Mouse (Mus musculus): Measurements from ENCODE around the gene Gm20388. TPM values are rescaled to one million over a fixed set of nuclear protein-coding genes. Genes with fewer than 3 reads are reported as not detected.

Gene Gm20388
- polyA plus RNA-seq, 1 experiment = 28.1 TPM

- no peaks in the 10 kb centered on the region for H3K4me1 ChIP-seq (ENCODE audit: control insufficient read depth, insufficient read depth, low read length)
- no peaks in the 10 kb centered on the region for H3K27me3 ChIP-seq (ENCODE audit: control insufficient read depth, insufficient read depth, low read length, poor library complexity, severe bottlenecking)
- H3K36me3 ChIP-seq (ENCODE audit: control insufficient read depth, insufficient read depth, low read length, poor library complexity, severe bottlenecking) = no peaks in the 10 kb centered on the region
- no peak overlapping the region for H3K27ac ChIP-seq (ENCODE audit: insufficient read depth, low read length)
- no peak overlapping the region for H3K9ac ChIP-seq (ENCODE audit: low read depth, poor library complexity, severe bottlenecking)
- H3K4me3 ChIP-seq (ENCODE audit: low read depth, low read length) = no peak overlapping the region
- no peak for TF ChIP-seq EP300 (IDR thresholded peaks at IDR 0.05; ENCODE audit: insufficient read depth, low read depth, low read length)
- TF ChIP-seq CTCF (IDR thresholded peaks at IDR 0.05; ENCODE audit: low read depth, low read length) = no peak
- TF ChIP-seq POLR2A (IDR thresholded peaks at IDR 0.05; ENCODE audit: insufficient read depth, low read length) = no peak
- H3K9me3 ChIP-seq (replicated peaks; ENCODE audit: control insufficient read depth, insufficient read depth, low read length, poor library complexity, severe bottlenecking) = no peaks in the 10 kb centered on the region
Measured at GRCm38 (mm10) chr8:122689315-122689714, 2778.7 kb downstream of the Gm20388 start.

GRCm38 (mm10) chr8:122691018-122691417 is 2780.4 kb downstream of the Gm20388 start:
- Histone ChIP-seq H3K4me3 (ENCODE audit: low read depth, low read length) (no peak overlapping the region), H3K9me3 (replicated peaks; ENCODE audit: control insufficient read depth, insufficient read depth, low read length, poor library complexity, severe bottlenecking) (no peaks in the 10 kb centered on the region), H3K36me3 (ENCODE audit: control insufficient read depth, insufficient read depth, low read length, poor library complexity, severe bottlenecking) (no peaks in the 10 kb centered on the region), H3K4me1 (ENCODE audit: control insufficient read depth, insufficient read depth, low read length) (no peaks in the 10 kb centered on the region), H3K27me3 (ENCODE audit: control insufficient read depth, insufficient read depth, low read length, poor library complexity, severe bottlenecking) (no peaks in the 10 kb centered on the region), H3K9ac (ENCODE audit: low read depth, poor library complexity, severe bottlenecking) (no peak overlapping the region), H3K27ac (ENCODE audit: insufficient read depth, low read length) (no peak overlapping the region)
- no peak for TF ChIP-seq POLR2A (IDR thresholded peaks at IDR 0.05; ENCODE audit: insufficient read depth, low read length)
- TF ChIP-seq CTCF (IDR thresholded peaks at IDR 0.05; ENCODE audit: low read depth, low read length) = no peak
- TF ChIP-seq EP300 (IDR thresholded peaks at IDR 0.05; ENCODE audit: insufficient read depth, low read depth, low read length) = no peak

GRCm38 (mm10) chr8:122692152-122692551 is 2781.5 kb downstream of the Gm20388 start:
- no peak overlapping the region for H3K27ac ChIP-seq (ENCODE audit: insufficient read depth, low read length)
- H3K4me1 ChIP-seq (ENCODE audit: control insufficient read depth, insufficient read depth, low read length) = no peaks in the 10 kb centered on the region
- H3K9ac ChIP-seq (ENCODE audit: low read depth, poor library complexity, severe bottlenecking) = no peak overlapping the region
- H3K36me3 ChIP-seq (ENCODE audit: control insufficient read depth, insufficient read depth, low read length, poor library complexity, severe bottlenecking) = no peaks in the 10 kb centered on the region
- TF ChIP-seq CTCF (IDR thresholded peaks at IDR 0.05; ENCODE audit: low read depth, low read length) (no peak), POLR2A (IDR thresholded peaks at IDR 0.05; ENCODE audit: insufficient read depth, low read length) (no peak), EP300 (IDR thresholded peaks at IDR 0.05; ENCODE audit: insufficient read depth, low read depth, low read length) (no peak)
- H3K9me3 ChIP-seq (replicated peaks; ENCODE audit: control insufficient read depth, insufficient read depth, low read length, poor library complexity, severe bottlenecking) = no peaks in the 10 kb centered on the region
- no peak overlapping the region for H3K4me3 ChIP-seq (ENCODE audit: low read depth, low read length)
- no peaks in the 10 kb centered on the region for H3K27me3 ChIP-seq (ENCODE audit: control insufficient read depth, insufficient read depth, low read length, poor library complexity, severe bottlenecking)

GRCm38 (mm10) chr8:122695438-122696042 is 2784.9 kb downstream of the Gm20388 start:
- H3K9ac ChIP-seq (ENCODE audit: low read depth, poor library complexity, severe bottlenecking) = no peak overlapping the region

GRCm38 (mm10) chr8:122697181-122697581 is 2786.5 kb downstream of the Gm20388 start:
- Histone ChIP-seq H3K9me3 (replicated peaks; ENCODE audit: control insufficient read depth, insufficient read depth, low read length, poor library complexity, severe bottlenecking) (no peaks in the 10 kb centered on the region), H3K27me3 (ENCODE audit: control insufficient read depth, insufficient read depth, low read length, poor library complexity, severe bottlenecking) (no peaks in the 10 kb centered on the region), H3K27ac (ENCODE audit: insufficient read depth, low read length) (no peak overlapping the region), H3K36me3 (ENCODE audit: control insufficient read depth, insufficient read depth, low read length, poor library complexity, severe bottlenecking) (no peaks in the 10 kb centered on the region), H3K9ac (ENCODE audit: low read depth, poor library complexity, severe bottlenecking) (no peak overlapping the region), H3K4me3 (ENCODE audit: low read depth, low read length) (no peak overlapping the region), H3K4me1 (ENCODE audit: control insufficient read depth, insufficient read depth, low read length) (no peaks in the 10 kb centered on the region)
- TF ChIP-seq CTCF (IDR thresholded peaks at IDR 0.05; ENCODE audit: low read depth, low read length) = no peak
- TF ChIP-seq EP300 (IDR thresholded peaks at IDR 0.05; ENCODE audit: insufficient read depth, low read depth, low read length) = no peak
- no peak for TF ChIP-seq POLR2A (IDR thresholded peaks at IDR 0.05; ENCODE audit: insufficient read depth, low read length)

More at GRCm38 (mm10) chr8:122695438-122696042, 2784.9 kb downstream of the Gm20388 start:
- no peak overlapping the region for H3K27ac ChIP-seq (ENCODE audit: insufficient read depth, low read length)
- H3K4me3 ChIP-seq (ENCODE audit: low read depth, low read length) = no peak overlapping the region
- no peaks in the 10 kb centered on the region for H3K36me3 ChIP-seq (ENCODE audit: control insufficient read depth, insufficient read depth, low read length, poor library complexity, severe bottlenecking)
- H3K9me3 ChIP-seq (replicated peaks; ENCODE audit: control insufficient read depth, insufficient read depth, low read length, poor library complexity, severe bottlenecking) = no peaks in the 10 kb centered on the region
- no peaks in the 10 kb centered on the region for H3K4me1 ChIP-seq (ENCODE audit: control insufficient read depth, insufficient read depth, low read length)
- H3K27me3 ChIP-seq (ENCODE audit: control insufficient read depth, insufficient read depth, low read length, poor library complexity, severe bottlenecking) = no peaks in the 10 kb centered on the region
- TF ChIP-seq EP300 (IDR thresholded peaks at IDR 0.05; ENCODE audit: insufficient read depth, low read depth, low read length) (no peak), POLR2A (IDR thresholded peaks at IDR 0.05; ENCODE audit: insufficient read depth, low read length) (no peak), CTCF (IDR thresholded peaks at IDR 0.05; ENCODE audit: low read depth, low read length) (no peak)

GRCm38 (mm10) chr8:122697586-122697985 is 2786.9 kb downstream of the Gm20388 start:
- Histone ChIP-seq H3K4me3 (ENCODE audit: low read depth, low read length) (no peak overlapping the region), H3K4me1 (ENCODE audit: control insufficient read depth, insufficient read depth, low read length) (no peaks in the 10 kb centered on the region), H3K27ac (ENCODE audit: insufficient read depth, low read length) (no peak overlapping the region), H3K9ac (ENCODE audit: low read depth, poor library complexity, severe bottlenecking) (no peak overlapping the region), H3K27me3 (ENCODE audit: control insufficient read depth, insufficient read depth, low read length, poor library complexity, severe bottlenecking) (no peaks in the 10 kb centered on the region), H3K36me3 (ENCODE audit: control insufficient read depth, insufficient read depth, low read length, poor library complexity, severe bottlenecking) (no peaks in the 10 kb centered on the region), H3K9me3 (replicated peaks; ENCODE audit: control insufficient read depth, insufficient read depth, low read length, poor library complexity, severe bottlenecking) (no peaks in the 10 kb centered on the region)
- TF ChIP-seq EP300 (IDR thresholded peaks at IDR 0.05; ENCODE audit: insufficient read depth, low read depth, low read length) (no peak), POLR2A (IDR thresholded peaks at IDR 0.05; ENCODE audit: insufficient read depth, low read length) (no peak), CTCF (IDR thresholded peaks at IDR 0.05; ENCODE audit: low read depth, low read length) (no peak)

All from ES-Bruce4 (cell line).